Mouse (Mus musculus): ENCODE data around the gene Tiam1.

DNA sequence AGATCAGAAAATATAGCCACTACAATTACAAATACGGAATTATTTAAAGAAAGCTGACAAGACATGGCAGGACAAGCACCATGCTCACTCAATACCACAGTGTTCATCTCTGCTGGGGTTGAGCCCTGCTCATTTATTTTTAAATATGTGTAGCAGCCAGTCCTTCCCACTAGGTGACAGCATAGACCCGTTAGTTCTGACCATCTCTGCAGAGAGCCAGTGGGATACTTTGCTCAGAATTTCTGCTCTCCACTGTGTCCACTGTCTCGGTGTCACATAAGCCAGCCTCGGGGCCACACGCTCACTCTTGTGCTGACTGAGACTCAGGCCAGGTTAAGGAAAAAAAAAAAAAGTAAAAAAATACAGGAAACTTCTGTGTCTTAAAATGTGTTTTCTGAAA is 299.0 kb downstream of the Tiam1 start:
- TF ChIP-seq POLR2A (IDR thresholded peaks at IDR 0.05; ENCODE audit: low read depth, low read length) (no peak), CTCF (IDR thresholded peaks at IDR 0.05; ENCODE audit: extremely low read depth, insufficient read length, insufficient replicate concordance, low read depth, low read length) (peak; percentile 22; the same call in 1 of the 2 replicates)

Data from small intestine, adult 2 months (tissue).